Mouse (Mus musculus): ENCODE results near the gene Nomo1. TPM values are rescaled to one million over a fixed set of nuclear protein-coding genes. Genes with fewer than 3 reads are reported as not detected.

Nomo1 gene
- 10 to 100 TPM; 29.1 to 36.7 TPM for total RNA-seq (2023)

DNA sequence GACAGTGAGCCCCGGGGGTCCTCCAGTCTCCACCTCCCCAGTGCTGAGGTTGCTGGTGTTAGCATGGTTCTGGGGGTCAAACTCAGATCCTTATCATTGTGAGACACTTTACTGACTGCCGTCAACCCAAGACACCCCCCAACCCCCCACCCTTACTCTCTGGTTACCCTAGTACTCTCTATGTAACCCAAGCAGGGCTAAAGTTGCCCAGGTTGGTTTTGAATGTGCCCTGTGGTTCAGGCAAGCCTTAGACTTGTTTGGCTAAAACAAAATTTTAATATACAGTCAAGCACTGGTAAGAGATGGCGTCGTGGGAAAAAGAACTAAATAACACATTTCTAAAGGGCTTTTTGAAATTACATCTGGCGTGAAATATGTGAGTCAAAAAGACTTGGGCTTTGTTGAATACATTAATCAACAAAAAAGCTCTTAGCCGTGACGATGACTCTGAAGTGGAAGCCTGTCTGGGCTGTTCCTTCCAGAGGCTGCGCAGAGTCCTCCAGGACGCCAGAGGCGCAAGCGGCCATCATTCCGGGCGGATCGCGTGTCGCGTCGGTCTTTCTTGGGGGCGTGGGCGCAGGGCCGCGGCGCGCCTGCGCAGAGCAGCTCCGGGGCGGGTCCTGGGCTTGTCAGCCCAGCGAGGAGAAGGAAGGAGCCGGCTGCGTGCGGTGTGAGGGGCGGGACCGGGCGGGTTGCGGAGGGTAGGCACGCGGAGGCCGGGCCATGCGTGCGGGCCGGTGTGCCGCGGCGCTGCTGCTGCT, at the start of gene Nomo1:
Nomo1 (plus strand) TSS at position 590 of the 761 bp plus-strand sequence.

DNA sequence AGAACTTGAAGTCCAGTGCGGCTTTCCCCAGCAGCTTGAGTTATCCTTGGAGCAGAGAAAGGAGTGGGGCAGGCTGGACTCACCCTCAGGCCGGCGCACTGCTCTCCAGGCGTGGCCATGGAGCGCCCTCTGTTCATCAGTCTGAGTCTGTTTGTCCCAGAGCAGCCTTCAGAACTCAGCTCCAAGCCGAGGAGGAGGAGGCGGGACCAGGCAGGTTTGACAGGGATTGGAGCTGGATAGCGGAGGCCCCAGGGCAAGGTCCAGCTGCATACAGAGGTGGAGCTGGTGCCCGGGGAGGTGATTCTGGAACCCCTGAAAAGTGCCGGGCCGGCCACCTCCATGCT, 3.4 kb upstream of the Nomo1 start, which contains the start of gene Abcc6:
Abcc6 (minus strand) TSS at position 158 of the 344 bp plus-strand sequence.

DNA sequence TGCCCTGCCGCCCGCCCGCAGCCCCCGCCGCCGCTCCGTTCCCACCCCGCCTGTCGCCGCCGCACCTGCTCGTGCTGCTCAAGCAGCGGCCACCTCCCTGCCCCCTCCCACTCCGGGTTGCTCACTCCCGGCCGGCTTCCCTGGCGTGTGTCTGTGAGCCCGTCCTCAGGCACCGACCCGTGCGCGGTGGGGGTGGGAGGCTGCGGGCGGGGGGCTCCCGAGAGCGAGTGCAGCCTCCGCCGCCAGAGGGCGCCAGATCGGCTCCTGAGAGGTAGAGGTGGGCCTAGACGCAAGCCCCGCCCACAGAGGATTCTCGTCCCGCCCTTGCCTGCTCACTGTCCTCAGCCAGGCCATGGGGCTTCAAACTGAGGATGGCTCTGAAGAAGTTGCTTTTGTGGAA, 67.1 kb downstream of the Nomo1 start, which contains the start of gene Kcnj11:
Kcnj11 (minus strand) TSS at position 202 of the 400 bp plus-strand sequence.

Other genes with a start within 250 kb of the Nomo1 start
- not detected for gene Lmtk3, start 250.0 kb upstream of the Nomo1 start, total RNA-seq (2023)
- not detected for gene Sult2b1, start 249.0 kb upstream of the Nomo1 start, total RNA-seq (2023)
- gene Cyth2, start 219.1 kb upstream of the Nomo1 start, total RNA-seq (2023) = 10 to 100 TPM; 68.3 to 83.9 TPM
- under 1 TPM; 0.20 to 0.33 TPM for gene Kcnj14, start 208.9 kb upstream of the Nomo1 start, total RNA-seq (2023)
- gene Grwd1, start 202.8 kb upstream of the Nomo1 start, total RNA-seq (2023) = 1 to 10 TPM; 5.4 to 5.9 TPM
- gene Kdelr1, start 160.9 kb upstream of the Nomo1 start, total RNA-seq (2023) = 10 to 100 TPM; 65.3 to 69.5 TPM
- under 1 TPM; 0.15 to 0.22 TPM for gene Grin2d, start 155.3 kb upstream of the Nomo1 start, total RNA-seq (2023)
- gene Syngr4, start 137.0 kb upstream of the Nomo1 start, total RNA-seq (2023) = under 1 TPM; 0.82 to 0.85 TPM
- gene Tmem143, start 136.8 kb upstream of the Nomo1 start, total RNA-seq (2023) = 1 to 10 TPM; 7.0 to 7.5 TPM
- gene Emp3, start 112.3 kb upstream of the Nomo1 start, total RNA-seq (2023) = 100 to 1,000 TPM; 379 to 407 TPM
- 1 to 10 TPM; 4.8 to 7.6 TPM for gene Ccdc114, start 109.6 kb upstream of the Nomo1 start, total RNA-seq (2023)
- not detected for gene Abcc6, start 3.4 kb upstream of the Nomo1 start, total RNA-seq (2023)
- gene Kcnj11, start 67.1 kb downstream of the Nomo1 start, total RNA-seq (2023) = not detected
- under 1 TPM; 0.11 to 0.73 TPM for gene Abcc8, start 146.3 kb downstream of the Nomo1 start, total RNA-seq (2023)
- gene Ush1c, start 204.8 kb downstream of the Nomo1 start, total RNA-seq (2023) = under 1 TPM in 1 of 2 experiments, not detected in 1; 0.33 TPM
- under 1 TPM; 0.42 to 0.79 TPM for gene Otog, start 207.3 kb downstream of the Nomo1 start, total RNA-seq (2023)

Measured in neutrophil, adult 83 days (primary cell).